Mouse (Mus musculus) erythroid progenitor cell, adult 5-6 weeks (primary cell): ENCODE data around the gene Spg7. TPM values are rescaled to one million over a fixed set of nuclear protein-coding genes. Genes with fewer than 3 reads are reported as not detected.
"Not testable (repeated sequence)": the region's sequence is repeated elsewhere in the genome, so short reads cannot be mapped to it uniquely, and the experiment has no call there.

Experiments used
- ATAC-seq: replicated peaks from 2 replicates; pipeline ENCODE4 v1.8.0; 2016; ENCODE audit warnings: moderate number of reproducible peaks, mild to moderate bottlenecking, moderate TSS enrichment, inconsistent platforms; ENCODE audit not compliant: poor library complexity, low FRiP score, severe bottlenecking
- total RNA-seq, 2 experiments: library from RNA; stranded (forward) in 1 of 2; stranded (reverse) in 1 of 2; fragments of 150-400 nt in 1 of 2; fragments of 186-747, 209-891 nt in 1 of 2; gene quantifications; 2 replicates each; pipeline versions ENCODE4 v1.2.3 to v1.2.4; 2015 to 2017; ENCODE audit warnings: low replicate concordance in 2 of 2

The Spg7 gene
- total RNA-seq, 2 experiments from 2014 or later, result 50.3 to 71.7 TPM

DNA sequence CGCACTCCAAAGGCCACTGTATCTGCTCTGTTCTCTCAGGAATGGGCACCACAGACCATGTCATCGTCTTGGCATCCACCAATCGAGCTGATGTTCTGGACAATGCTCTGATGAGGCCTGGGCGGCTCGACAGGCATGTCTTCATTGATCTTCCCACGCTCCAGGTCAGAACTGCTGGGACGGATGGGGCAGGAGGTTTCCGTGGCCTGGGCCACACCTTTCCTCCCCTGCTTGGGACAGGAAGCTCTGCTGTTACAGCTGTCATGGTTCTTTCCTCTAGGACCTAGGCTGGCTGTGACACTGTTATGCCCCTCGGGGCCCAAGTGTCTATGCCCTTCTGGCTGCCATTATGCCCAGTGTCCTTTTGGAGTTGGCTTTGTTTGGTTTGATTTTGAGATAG is 24.5 kb downstream of the Spg7 start:
- no peak for ATAC-seq

DNA sequence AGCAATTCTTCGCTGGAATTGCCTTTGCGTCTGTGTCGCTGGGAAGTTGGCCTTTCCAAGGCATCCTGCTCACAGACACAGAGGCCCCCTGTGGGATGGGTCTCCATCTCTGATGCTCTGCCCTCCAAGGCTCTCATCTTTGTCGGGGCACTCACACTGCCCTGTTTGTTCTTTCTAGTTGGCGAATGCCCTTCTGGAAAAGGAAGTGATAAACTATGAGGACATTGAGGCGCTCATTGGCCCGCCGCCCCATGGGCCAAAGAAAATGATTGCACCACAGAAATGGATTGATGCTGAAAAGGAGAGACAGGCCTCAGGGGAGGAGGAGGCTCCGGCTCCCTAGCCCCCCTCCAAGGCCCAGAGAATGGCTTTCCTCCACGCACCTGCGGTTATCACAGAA is 34.5 kb downstream of the Spg7 start:
- ATAC-seq, result no peak

DNA sequence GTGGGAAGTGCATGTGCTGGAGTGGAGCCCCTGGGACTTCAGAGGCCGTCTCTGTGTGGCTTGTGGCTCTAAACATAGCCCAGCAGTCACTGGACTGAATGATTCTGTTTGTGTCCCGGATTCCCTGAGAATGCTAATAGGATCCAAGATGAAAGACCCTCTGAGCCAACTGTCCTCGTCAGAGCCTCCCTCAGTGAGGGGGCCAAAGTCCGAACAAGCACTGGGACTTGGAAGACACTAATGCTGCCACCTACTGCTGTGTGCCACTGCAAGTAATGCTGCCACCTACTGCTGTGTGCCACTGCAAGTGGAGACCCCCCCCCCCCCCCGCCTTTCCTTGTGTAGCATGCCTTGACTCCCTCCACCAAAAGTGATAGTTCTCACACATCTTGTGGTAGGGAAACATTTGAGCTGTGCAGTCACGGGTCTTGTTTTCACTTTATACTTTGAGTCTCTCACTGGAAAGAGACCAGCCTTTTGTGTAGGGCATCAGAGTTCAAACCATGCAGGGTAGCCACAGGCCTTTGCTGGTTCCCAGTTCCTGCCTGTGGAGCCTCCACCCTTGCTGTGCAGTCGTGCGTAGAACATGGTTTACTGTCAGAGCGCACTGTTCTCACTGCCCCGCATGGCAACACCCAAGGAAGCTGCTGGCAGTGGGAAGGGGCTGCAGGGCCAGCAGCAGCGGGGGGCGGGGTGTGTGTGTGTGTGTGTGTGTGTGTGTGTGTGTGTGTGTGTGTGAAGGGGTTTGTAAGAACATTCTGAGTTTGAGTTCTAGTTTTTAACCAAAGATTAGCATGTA is 35.2 kb downstream of the Spg7 start:
- no peak for ATAC-seq

DNA sequence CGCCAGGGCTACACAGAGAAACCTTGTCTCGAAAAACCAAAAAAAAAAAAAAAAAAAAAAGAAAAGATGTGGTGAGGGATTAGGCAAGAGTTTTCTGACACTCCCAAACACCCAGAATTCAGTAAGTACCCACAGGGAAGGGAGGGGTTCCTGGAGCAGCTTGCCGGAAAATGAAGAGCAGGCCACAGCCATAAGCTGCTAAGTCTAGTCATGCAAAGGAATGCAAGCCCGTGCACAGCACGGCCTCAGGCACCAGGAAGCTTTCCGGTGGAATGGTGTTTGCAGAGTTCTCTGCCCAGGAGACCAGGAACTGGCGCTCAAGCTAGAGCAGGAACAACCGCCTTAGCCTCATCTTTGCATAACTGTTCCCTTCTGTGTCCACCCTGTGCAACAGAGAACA is 37.5 kb downstream of the Spg7 start:
- ATAC-seq, result no peak

DNA sequence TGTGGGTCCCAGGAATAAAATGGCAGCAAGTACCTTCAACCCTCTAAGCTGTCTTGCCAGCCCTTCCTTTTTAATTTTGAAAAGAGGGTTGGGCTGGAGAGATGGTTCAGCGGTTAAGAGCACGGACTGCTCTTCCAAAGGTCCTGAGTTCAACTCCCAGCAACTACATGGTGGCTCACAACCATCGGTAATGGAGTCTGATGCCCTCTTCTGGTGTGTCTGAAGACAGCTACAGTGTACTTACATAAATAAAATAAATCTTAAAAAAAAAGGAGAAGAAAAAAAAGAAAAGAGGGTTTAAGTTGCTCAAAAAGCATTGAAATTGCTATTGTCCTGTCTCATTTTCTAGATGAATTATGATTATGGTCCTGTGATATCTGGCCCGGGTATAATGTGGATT is 38.5 kb downstream of the Spg7 start:
- no peak for ATAC-seq

DNA sequence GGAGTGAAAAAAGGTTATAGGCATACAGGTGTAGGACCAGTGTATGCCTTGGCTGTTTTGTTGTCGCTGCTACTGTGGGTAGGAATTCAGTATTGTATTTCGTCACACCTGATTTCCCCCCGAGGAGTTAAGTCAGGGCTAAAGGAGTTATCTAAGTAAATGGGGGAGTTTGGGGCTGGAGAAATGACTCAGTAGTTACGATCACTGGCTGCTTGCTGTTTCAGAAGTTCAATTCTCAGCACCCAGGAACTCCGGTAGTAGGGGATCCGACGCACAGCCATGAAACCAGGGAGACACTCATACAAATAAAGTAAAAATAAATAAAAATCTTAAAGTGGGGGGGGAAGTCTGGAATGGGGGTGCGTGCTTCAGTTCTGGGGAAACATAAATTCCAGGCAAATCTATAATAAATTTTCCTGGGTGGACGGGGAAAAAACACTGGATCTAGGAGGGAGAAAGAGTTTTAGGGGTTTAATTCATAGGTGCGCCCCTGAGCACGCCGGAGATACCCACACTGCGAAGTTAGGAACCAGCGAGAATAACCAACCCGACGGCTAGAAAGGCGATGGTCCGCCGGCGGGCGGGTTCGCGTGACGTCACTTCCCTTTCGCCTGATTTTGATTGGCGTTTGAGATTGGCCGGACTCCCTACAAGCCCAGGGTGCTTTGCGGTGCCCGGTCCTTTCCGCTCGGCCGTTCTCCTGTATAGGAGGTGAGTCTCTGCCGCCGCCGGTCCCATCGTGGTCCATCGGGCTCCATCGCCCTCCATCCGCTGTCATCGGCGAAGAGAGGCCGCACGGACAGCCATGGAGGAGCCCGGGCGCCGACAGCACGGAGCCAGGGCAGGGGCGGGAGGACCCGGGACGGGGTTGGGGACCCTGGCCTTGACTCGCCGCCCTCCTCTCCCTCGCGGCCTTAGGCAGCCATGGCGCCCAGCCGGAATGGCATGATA is 39.3 kb downstream of the Spg7 start, which contains the start of gene Rpl13:
Gene Rpl13 (plus strand): TSS at position 616 of the 951 bp plus-strand sequence.
- ATAC-seq, result peak; percentile 99

DNA sequence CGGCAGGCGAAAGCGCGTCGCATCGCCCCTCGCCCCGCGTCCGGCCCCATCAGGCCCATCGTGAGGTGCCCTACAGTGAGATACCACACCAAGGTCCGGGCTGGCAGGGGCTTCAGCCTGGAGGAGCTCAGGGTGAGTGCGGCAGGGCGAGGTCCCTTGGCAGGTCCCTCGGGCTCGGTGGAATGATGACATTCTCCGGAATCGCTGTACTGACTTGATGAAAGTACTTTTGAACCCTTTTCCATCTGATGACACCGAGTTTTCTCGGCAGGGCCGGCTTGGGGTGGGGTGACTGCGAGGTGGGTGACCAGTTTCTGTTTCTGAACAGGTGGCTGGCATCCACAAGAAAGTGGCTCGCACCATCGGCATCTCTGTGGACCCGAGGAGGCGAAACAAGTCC is 40.1 kb downstream of the Spg7 start:
- ATAC-seq, result not testable (repeated sequence)

DNA sequence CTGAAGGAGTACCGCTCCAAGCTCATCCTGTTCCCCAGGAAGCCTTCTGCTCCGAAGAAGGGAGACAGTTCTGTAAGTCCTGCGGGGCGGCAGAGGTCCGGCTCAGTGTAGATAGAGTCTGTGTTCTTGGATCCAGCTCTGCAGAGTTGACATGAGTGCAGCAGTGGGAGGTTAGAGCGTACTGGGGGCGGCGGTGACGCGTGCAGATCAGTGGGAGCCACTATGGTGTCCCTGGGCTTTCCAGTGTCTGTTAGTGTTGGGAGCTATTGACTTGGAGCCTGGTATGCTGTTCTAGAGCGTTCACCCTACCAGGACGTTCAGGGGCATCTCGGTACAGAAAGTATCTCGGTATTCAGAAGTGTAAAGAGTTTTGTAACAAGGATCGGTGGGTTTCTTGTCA is 40.5 kb downstream of the Spg7 start:
- ATAC-seq, result no peak

DNA sequence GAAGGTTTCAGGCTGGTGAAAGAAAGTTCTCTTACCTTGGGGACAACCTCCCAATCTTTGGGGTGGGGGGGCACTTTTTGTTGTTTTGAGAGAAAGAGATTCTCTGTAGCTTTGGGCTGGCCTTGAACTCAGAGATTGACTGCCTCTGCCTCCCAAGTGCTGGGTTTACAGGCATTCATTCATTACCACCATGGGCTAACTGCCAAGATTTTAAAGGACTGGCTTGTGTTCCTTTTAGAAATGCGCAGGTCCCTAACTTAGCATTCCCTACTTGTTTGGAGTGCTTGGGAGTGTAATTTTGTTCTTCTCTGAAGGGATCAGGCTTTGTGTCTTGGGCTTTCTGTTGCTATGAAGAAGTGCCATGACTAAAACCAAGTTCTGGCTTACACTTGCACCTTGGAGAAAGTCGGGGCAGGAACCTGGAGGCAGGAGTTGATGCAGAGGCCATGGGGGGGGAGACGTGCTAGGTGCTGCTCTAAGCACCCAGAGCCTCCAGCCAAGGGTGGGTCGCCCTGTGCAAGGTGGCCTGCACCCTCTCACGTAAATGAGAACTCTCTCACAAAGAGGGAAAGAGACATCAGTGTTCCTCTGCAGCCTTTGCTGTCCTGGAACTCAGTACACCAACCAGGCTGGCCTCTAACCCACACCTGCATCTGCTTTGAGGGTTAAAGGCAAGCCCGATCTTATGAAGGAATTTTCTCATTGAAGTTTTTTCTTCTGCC is 41.5 kb downstream of the Spg7 start:
- ATAC-seq, result no peak

DNA sequence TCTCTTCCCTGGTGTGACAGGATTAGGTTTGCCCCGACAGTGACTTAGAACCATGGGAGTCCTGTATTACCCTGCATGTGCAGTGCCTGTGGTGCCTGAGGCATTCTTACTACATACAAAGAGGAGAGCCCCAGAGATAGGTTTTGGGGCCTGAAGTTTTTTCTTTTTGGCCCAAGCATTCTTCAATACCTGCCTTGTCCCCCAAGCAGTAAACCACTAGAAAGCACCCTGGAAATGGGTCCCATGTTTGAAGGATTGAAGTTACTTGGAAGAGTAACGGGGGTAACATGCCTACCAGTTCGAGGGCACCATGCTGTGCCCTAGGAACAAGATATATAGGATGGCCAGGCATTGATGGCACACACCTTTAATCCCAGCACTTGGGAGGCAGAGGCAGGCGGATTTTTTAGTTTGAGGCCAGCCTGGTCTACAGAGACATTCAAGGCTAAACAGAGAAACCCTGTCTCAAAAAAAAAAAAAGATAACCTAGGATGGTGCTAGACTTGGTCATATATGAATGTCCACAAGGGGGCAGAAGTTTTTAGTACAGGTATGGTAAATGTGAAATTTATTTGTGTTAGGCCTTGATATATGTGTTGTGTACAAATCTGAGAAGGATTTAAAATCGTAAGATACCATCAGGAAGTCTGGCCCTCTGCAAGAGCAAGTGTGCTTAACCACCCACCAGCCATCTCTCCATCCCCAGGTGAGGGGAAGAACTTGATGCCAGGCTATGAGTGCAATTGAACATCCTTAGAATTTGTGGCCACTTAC is 43.0 kb downstream of the Spg7 start:
- no peak for ATAC-seq

DNA sequence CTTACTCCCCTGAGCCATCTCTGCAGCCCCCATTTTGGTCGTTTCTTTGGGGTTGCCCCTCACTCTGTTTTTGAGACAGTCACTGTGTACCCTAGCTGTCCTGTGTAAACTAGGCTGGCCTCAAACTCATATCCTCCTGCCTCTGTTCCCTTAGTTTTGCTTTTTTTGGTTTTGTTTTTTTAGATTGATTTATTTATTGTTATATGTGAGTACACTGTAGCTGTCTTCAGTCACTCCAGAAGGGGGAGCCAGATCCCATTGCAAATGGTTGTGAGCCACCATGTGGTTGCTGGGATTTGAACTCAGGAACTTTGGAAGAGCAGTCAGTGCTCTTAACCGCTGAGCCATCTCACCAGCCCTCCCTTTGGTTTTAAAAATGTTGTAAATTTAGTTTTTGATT is 43.8 kb downstream of the Spg7 start:
- no peak for ATAC-seq

DNA sequence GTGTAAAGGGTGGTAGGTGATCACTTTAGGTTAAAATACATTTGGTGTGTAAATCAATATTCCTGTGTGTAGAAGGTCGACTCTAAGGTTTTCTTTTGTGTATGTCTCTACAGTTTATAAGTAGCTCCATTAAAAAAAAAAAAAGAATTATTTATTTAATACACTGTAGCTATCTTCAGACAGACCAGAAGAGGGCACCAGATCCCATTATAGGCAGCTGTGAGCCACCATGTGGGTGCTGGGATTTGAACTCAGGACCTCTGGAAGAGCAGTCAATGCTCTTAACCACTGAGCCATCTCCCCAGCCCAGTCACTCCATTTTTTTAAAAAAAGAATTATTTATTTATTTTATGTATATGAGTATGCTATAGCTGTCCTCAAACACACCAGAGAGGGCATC is 45.3 kb downstream of the Spg7 start:
- ATAC-seq, result no peak

DNA sequence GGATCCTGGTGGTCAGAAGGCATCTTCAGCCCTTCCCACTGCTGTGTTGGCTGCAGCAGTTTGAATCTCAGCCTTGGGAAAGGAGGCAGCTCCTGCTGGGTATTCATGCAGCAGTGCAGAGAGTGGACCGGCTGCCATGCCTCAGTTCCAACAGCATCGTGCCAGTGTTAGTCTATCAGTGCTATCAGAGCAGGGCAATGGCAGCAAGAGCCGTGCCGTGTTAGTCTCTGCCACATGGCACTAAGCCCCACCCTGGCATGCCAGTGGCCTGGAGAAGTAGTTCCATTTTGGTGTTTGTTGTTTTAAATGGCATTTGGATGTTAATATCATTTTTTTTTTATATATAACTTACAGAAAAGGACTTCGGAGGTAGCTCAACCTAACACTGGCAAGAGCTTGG is 46.2 kb downstream of the Spg7 start:
- ATAC-seq, result no peak

DNA sequence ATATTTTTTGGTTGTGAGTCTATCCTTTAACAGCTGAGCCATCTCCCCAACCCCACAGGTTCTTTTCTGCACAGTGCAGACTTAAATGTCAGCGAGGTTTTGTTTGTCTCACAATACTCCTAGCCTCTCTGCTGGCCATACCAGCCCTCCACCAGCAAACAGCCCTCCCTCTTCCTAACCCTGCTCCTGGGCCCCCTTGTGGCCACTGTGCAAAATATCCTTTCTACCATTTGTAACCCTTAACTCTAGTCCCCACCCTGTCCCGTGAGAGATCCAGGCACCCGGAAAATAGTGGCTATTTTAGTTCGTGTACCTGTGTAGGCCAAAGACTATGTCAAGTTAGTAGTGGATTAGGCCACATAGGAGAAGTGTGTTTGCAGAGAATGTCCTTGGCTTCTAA is 47.9 kb downstream of the Spg7 start:
- ATAC-seq, result peak; percentile 89

DNA sequence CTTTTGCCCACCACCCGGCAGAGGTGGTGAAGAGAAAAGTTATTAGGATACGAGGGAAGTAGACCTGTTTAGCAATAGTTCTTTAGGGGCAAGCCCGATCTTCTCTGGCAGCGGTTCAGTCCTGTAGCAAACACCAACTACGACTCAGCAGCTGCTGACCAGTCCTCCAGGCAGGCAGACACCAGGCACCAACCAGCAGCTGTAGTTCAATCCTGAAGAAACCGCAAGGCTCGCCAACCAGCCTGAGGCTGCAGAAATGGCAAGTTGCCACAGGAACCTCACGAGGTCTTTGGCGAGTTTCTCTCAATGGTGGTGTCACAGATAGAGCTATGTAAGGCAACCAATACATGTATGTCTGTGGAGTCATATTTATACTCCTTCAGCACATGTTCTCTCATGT is 50.1 kb downstream of the Spg7 start:
- no peak for ATAC-seq

DNA sequence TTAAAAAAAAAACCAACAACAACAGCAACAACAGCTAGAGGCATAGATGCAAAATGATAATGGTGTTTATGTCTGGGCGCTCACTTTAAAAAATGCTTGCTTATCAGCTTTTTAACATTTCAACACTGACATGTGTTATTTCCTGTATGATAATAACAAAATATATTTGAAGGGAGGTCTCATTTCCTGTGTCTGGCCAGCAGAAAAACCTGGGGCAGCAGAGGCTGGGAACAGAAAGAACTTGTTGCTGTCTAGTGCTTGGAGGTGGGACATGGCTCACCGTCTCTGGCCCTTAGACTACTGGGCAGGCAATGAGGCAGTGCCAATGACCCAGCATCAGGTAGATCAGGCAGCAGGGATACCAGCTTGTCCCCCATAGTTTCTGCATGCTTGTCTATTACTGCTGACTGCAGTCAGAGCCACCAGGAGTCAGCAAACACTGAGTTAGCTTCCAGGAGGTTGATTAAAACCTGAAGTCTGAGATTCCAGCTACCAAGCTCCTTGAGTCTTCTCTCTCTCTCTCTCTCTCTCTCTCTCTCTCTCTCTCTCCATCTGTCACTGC is 51.2 kb downstream of the Spg7 start:
- no peak for ATAC-seq

DNA sequence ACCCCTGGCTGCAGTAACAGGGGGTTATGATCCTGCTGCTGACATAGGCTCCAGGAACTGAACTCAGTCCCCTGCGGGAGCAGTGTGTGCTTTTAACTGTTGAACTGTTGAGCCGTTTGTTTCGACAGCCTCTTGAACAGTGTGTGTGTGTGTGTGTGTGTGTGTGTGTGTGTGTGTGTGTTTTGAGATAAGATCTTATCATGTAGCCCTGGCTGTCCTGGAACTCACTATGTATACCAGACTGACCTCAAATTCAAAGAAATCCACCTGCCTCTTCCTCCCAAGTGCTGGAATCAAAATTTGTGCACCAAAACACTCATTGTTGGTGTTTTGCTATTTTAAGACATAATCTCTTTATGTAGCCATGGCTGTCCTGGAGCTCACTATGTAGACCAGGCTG is 51.9 kb downstream of the Spg7 start:
- no peak for ATAC-seq

DNA sequence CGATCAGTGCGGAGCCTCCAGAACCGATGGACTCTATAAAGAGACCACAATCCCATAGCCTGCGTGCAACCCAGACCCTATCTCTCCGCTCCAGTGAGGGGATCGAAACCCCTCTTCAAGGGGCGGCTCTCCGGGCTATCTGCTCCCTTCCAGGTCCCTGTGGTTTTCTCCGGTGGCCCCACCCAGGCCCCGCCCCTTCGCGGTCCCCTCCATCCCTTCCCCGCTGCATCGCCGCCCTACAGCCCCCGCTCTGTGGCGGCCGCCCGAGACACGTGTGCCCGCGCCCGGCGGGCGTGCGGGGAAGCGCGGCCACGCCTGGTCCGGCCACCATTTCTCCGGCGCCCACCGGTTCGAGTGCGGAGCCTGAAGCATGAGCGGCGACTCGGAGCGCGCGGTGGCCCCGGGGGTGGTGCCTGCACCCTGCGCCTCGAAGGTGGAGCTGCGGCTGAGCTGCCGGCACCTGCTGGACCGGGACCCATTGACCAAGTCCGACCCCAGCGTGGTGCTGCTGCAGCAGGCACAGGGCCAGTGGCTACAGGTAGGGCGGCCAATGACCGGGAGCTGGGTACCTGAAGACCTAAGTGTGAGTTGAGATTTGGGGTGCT is 54.5 kb downstream of the Spg7 start, which contains the start of gene Cpne7:
Gene Cpne7 (plus strand): TSS at position 248 of the 605 bp plus-strand sequence.
- ATAC-seq, result no peak

DNA sequence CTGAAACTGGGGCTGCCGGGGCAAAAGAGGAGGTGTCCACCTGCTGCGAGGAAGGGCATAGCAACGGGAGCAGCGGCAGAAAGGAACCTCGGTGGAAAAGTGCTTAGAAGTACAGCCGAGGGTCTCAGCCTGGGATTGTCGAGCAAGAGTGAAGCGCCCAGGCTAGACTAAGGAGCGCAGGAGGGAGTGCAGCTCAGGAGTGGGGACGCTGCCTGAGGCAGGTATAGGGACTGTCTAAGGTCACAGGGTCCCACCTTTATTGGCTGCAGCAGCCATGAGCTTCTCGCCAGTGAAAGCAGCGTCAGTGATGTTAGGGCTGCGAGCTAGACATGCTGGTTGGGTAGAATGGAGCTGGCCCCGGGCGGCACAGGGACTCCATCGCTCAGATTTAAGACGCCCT is 55.0 kb downstream of the Spg7 start:
- no peak for ATAC-seq
